20 mouse cellular contexts compared by ENCODE assay signal in genomic region chr15:78589936-78590335, GRCm38 (mm10). TPM values are rescaled to one million over a fixed set of nuclear protein-coding genes. Genes with fewer than 3 reads are reported as not detected.
"Had no signal": no experiment of that assay in that cellular context is flagged by ENCODE, and none has a peak within 500 bp of the region (broad histone marks: within the 10 kb centered on the region; RNA-seq: fewer than 3 reads in every experiment).

No protein-coding gene starts in this region.

- H3K4me1 ChIP-seq: midbrain, embryonic 13.5 days; midbrain, embryonic 15.5 days; neural tube, embryonic 12.5 days had no signal

- DNase-seq: lung, adult 2 months; lung, postnatal 14 days; lung, postnatal 36 days; retina, postnatal 1 day; right cerebral cortex, adult 18-20 months; right cerebral cortex, postnatal 25 days; thymus, adult 2 months; thymus, postnatal 25 days; thymus, postnatal 4 days had no signal

- H3K4me2 ChIP-seq: lung, embryonic 15.5 days; midbrain, embryonic 11.5 days; midbrain, embryonic 13.5 days; midbrain, embryonic 15.5 days; neural tube, embryonic 12.5 days; stomach, embryonic 15.5 days had no signal

- H3K4me3 ChIP-seq: lung, embryonic 15.5 days; midbrain, embryonic 13.5 days; midbrain, embryonic 15.5 days; neural tube, embryonic 12.5 days; stomach, embryonic 15.5 days had no signal

- H3K27me3 ChIP-seq: lung, embryonic 15.5 days; midbrain, embryonic 13.5 days; midbrain, embryonic 15.5 days; neural tube, embryonic 12.5 days; stomach, embryonic 15.5 days had no signal

- H3K9me3 ChIP-seq: lung, embryonic 15.5 days; midbrain, embryonic 15.5 days; stomach, embryonic 15.5 days had no signal

- H3K9ac ChIP-seq: liver, embryonic 14.5 days; lung, embryonic 15.5 days; midbrain, embryonic 13.5 days; midbrain, embryonic 15.5 days; neural tube, embryonic 12.5 days; stomach, embryonic 15.5 days had no signal

- ATAC-seq: lung, postnatal 0 days; midbrain, embryonic 13.5 days; midbrain, embryonic 15.5 days had no signal

- H3K36me3 ChIP-seq: lung, embryonic 15.5 days; midbrain, embryonic 13.5 days; midbrain, embryonic 15.5 days; neural tube, embryonic 12.5 days; stomach, embryonic 15.5 days had no signal

- H3K27ac ChIP-seq: liver, embryonic 14.5 days; lung, embryonic 15.5 days; midbrain, embryonic 13.5 days; midbrain, embryonic 15.5 days; neural tube, embryonic 12.5 days; stomach, embryonic 15.5 days; stomach, postnatal 0 days had no signal

RNA-seq across cellular contexts. Expression of gene Sstr3, which starts 45.5 kb away (rescaled TPM):
- total RNA-seq: megakaryocyte-erythroid progenitor cell, adult 5-6 weeks; neutrophil, adult 5-6 weeks had no signal
- polyA plus RNA-seq: lung, embryonic 15.5 days; midbrain, embryonic 11.5 days had no signal
